Mouse (Mus musculus) layer of hippocampus, adult 8-10 months (tissue): ENCODE data around the gene Dock9. TPM values are rescaled to one million over a fixed set of nuclear protein-coding genes. Genes with fewer than 3 reads are reported as not detected.
A peak's percentile ranks its signal among the peaks of the same experiment; 100 is the strongest.

Experiments
- DNase-seq, 2 experiments: peaks; one replicate each; pipeline ENCODE4 v3.0.0; 2022; ENCODE audit warnings: low spot score in 2 of 2
- total RNA-seq, 4 experiments: library from RNA; stranded (reverse); gene quantifications; 2 replicates each; pipeline ENCODE4 v1.2.4; 2022

Gene Dock9
- 100 to 1,000 TPM; 179 to 210 (median 198) TPM for total RNA-seq

DNA sequence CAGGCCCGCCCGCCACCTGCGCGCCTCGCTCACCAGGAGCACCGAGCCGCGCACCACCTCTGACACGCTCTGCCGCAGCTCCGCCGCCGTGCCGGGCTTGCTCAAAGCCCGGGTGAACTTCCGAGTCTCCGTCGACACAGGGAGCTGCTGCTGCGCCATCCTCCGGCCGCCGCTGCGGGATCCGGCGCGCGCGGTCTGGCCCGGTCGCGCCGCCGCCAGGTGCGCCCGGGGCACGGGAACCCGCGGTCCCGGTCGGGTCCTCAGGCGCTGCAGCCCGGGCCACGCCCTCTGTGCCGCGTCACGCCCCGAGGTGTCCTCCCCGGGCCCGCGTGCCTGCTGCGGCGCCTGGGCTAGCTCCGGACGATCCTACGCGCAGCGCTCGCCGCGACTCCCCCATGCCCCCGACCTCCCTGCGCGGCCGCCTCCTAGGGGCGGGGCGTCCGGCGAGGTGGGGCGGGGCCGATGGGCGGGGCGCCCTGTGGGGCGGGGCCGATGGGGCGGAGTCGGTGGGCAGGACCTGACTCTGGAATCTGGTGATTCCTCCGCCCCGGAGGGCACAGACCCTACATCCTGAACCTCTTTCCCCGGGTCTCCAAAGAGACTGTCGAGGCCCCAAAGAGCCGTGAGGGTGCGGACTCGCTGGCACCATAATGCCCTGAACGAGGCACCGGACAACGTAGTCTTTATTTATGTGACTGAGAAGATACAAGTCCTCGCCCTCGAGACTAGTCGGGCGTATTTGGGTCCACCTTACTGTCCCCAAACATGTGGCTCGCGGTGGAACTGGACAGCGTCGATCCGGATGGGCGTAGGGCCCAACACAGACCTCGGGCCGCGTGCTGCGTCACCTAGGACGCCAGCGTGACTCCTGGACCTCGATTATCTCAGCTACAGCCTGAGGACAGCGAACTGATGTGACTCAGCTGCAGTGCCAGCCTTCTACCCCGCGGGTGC, at the start of gene Dock9:
TSS of gene Dock9 (minus strand) at position 381 of the 954 bp plus-strand sequence.
- DNase-seq, result peak; percentile 72 to 78

DNA sequence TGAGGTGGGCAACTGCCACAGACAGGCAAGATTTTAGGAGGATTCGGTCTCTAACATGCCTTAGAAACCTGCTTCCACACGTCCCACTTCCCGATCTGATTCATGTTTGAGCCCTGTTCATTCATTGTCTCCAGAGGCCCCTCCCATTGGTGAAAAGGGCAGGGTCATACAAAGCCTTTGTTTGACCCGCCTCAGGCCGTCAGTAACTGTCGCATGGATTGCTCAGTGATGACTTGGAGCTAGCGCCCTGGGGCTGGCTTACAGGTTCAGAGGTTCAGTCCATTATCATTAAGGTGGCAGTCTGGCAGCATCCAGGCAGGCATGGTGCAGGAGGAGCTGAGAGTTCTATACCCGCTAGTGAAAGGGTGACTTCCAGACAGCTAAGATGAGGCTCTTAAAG, 46.8 kb upstream of the Dock9 start:
- DNase-seq, result no peak

DNA sequence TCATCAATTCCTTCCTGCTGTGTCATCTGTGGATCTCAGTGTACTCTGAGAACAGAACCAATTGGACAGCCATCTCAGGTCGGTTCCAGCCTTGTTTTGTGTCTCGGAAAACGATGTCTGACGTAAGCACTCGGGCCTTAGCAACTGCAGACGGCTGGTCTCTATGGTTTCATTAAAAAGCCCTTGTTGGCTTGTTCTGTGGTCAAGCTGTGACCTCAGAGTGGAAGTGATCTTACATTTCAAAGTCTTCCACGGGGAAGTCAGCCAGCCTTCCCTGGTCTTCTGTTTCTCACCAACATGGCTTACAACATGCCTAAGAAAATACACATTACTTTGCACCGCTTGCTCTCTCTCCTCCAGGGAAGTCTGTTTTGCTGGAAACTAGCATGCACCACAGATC, 42.6 kb upstream of the Dock9 start:
- no peak for DNase-seq

DNA sequence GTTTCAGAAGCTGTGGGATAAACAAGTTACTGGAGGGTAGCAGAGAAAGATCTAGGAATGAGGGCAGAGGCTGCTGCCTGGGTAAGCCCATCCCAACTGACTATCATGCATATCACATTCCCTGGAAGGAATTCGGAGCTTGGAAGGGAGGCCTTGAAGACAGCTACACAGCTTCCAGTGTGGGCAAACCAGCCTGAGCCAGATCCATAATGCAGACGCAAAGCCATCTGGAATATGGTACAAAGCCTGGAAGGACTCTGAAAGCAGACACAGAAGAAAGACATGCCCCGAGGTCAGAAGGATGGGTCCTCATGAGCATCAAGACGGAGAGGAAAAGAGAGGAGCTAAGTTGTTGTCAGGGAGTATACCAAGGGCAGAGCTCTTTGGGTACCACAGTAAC, 40.5 kb upstream of the Dock9 start:
- no peak for DNase-seq

DNA sequence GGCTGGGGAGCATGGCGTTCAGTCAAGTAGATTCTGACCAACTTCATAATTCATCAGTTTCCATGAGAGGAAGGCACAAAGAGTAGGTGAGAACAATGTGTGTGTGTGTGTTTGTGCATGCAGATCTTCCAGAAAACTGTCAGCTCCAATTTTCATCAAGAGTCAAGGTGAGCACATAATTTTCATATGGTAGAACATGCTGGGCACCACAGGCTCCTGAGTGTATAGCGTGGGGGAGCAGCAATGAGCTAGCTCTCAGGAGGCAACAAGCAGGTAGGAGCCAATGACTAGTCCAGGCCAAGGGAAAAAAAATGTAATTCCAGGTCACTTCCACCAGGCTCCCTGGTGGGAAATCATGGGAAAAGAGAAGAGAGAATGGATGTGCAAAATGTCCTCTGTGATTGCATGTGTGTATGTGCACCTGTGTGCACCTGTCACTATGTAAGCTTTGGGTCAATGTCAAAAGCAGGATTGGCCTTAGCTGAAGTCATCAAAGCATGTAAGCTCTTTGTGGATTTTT, 35.4 kb upstream of the Dock9 start:
- no peak for DNase-seq

DNA sequence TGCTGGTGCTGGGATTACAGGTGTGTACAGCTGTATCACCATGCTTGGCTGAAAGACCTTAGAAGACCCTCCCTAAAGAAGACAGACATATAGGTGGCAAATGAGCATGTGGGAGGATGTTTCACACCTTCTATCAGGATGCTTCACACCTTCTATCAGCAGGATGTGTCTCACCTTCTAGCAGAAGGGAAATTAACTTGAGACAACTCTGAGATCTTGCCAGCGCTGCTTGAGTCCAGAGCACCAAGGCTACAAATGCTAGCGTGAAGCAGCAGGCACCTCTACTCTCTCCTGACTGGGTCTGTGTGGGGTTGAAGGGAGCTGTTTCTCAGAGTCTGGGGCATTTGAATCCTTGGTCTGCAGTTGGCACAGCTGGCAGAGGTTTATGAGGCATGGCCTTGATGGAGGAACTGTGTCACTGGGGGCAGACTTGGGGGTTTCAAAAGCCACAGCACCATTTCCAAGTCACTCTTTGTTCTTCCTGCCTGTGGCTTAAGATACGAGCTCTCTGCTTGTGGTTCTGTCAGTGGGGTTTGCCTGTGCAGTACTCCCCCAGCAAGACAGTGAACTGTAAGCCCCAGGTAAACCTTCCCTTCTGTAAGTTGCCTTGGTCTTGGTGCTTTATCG, 32.3 kb upstream of the Dock9 start:
- no peak for DNase-seq

DNA sequence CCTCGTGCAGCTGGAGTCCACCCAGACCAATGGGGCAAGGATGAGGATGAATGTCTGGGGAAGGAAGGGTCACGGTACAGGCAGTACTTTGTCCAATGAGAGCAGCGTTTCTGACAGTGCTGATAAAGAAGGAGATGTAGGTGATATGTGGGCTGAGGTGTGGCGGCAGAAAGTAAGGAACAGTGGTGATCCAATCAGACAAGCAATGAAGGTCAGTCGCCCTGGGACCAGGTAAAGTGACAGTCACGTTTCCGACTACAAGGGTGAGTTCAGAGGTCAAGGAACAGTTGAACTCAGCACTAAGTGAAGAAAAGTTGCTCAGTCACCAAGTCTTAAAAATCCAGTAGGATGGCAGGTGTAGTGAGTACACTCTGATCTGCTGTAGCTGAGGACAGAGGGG, 29.5 kb upstream of the Dock9 start:
- no peak for DNase-seq

DNA sequence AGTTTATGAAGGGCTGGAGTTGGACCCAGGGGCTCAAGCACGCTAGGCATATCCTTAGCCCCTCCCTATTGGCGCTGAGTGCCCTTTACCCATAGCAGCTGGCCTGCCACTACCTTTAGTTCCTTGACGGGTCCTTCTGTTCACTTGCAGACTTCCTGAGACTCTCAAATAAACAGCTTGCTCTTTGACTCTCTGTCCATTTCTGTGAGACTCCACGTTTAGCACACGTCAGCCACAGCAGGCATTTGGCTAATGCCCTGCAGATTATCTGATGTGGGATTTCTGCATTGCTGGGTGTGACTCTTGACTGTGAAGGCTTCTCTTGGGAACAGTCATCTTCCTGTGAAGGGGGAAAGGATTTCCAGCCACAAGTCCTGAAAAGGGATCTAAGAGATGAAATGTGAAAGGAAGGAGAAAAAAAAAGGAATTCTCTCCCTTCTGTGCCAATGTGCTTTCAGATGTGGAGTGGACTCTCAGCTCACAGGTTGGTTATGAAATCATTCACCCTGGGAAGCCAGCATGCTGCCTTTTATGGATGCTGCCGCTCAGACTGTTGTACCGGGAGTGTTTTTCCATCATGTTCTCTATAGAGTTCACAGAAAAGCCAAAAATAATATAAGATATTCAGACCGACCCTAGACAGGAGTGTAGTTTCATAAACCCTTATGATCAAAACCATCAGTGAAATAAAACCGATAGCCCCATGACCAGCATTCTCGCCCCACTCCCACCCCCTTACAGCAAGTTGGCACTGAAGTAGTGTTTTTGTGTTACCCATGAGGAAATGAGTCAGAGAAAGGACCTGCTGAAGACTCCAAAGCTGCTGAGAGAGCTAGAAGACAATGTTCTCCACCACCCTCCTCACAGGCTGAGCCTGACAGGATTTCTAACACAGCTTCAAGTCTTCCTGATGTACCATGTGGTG, 28.1 kb upstream of the Dock9 start:
- DNase-seq, result peak in 1 of 2 experiments; percentile 42

DNA sequence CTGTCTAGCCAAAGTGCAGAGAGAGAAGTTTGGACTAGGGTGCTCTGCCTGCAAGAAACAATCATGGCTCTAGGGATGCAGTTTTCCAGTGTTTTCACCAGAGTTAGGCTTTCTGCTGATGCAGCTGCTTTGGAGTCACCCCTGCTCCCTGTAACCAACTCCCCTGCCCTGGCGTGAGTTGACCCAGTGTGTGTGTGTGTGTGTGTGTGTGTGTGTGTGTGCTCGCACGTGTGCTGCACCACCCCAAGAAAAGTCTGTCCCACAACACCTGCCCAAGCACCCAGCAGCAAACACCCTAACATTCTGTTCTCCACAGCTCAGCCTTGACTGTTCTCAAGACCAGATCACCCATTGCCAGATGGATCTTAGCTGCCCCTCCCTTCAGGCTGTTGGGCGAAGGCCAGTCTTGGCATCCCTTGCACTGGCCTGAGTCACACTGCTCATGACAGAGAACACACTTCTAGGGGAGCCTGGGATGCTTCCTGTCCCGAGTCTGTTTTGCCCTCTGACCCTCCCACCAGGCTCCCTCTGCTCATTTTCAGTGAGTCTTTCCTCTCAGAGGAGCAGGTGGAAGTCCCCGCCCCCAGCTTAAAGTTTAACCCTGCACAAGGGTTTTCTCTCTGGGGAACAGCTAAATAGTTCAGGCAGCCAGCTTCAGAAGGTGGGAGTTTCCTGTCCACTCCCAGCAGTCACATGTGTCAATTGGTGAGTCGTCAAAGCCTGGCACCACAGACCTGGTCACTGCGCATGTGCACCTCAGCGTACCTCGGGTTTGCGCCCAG, 26.9 kb upstream of the Dock9 start:
- DNase-seq, result peak in 1 of 2 experiments; percentile 14

DNA sequence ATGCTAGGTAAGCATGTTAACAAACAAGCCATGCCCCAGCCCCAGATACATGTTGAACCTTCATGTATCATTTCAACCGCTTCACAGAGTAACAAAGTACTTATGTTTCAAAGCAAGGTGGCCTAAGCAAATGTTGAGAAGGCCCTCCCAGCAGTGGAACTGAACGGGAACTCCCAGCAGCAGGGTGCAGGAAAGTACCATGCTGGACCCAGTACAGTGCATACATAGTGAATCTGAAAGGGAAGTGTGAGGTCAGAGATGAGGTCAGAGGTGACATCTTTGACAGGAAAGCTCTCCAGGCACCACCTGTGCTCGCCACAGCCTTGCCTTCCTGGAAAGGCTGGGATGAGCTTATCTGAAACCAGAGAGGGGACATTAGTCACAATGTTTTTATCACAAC, 25.4 kb upstream of the Dock9 start:
- DNase-seq, result no peak

DNA sequence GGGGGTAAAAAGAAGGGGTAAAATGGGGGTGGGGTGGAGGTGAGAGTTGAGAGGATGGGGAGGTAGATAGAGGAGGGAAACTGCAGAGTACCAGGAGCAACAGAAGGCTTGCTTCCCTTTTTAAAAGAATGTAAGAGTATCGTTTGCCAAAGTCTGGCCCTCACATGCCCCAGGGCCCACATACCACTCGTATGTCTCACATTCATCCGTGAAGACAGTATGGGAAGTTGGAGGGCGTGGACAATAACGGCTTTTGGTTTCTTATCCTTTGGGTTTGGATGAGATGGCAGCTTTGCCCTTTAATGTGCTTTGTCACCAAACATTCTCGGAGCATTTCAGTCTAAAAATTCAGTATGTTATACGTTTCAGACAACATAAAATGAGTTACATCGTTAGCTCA, 24.9 kb upstream of the Dock9 start:
- DNase-seq, result no peak

DNA sequence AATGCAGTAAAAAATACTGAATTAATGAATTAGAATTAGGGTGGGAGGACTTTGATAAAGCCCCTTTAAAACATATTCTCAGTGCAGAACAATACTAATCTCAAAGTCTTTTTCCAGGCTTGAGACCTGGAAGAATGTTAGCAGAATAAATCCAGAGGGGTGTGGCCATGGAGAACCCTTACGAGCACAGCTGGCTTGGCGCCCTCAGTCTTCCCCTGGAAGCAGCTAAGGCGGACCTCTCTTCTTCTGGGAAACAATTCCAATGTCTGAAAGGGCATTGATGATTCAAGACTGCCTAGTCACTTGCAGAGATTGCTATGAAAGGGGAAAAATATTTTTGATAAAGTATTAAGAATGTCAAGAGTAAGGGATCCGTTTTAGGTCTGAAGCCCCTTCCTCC, 9.2 kb upstream of the Dock9 start:
- DNase-seq, result no peak

DNA sequence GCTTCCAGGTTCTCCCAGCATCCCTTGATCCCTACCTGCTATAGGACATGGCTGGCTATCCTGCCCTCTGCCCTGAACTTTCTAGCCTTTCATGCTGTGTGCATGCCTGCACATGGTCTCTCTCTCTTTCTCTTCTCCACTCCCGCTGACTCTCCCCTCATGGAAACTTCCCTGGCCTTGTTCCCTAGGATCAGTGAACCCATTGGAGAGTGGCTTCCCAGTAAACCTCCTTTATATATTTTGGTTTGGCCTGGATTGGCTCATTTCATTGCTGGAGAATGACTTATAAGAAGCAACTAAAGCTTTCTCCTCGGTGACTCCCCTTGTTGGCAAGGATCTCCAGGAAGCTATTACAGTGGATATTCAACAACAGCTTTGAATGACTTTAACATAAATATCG, 8.7 kb upstream of the Dock9 start:
- DNase-seq, result no peak

DNA sequence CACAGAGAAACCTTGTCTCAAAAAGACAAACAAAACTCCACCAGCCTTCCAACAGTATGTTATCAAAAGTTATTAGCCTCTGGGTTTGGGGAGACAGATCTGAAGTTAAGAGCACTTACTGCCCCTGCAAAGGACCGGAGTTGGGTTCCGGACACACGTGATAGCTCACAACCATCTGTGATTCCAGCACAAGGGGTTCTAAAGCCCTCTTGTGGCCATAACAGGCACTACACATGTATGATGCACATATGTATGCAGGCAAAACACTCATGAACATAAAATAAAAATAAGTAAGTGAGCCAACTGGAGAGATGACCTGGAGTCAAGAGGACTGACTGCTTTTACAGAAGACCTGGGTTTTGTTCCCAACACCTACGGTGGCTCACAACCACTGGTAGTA, 6.8 kb upstream of the Dock9 start:
- no peak for DNase-seq

DNA sequence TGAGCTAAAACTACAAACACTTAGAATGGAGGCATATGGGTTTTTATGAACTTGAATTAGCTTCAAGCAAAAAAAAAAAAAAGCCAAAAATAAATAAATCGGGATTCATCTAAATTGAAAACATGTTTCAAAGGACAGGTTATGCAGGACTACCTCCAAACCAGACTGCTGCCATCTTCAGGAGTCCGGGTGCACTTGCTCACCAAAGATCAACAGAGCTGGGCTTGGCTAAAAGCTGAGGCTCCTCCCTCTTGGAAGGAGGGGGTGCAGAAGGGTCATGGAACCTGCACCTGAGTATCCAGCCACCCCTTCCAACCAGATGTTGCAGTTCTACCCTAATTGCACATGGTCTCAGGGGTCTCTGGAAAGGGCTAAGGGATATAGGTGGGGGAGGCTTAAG, 3.3 kb upstream of the Dock9 start:
- no peak for DNase-seq

DNA sequence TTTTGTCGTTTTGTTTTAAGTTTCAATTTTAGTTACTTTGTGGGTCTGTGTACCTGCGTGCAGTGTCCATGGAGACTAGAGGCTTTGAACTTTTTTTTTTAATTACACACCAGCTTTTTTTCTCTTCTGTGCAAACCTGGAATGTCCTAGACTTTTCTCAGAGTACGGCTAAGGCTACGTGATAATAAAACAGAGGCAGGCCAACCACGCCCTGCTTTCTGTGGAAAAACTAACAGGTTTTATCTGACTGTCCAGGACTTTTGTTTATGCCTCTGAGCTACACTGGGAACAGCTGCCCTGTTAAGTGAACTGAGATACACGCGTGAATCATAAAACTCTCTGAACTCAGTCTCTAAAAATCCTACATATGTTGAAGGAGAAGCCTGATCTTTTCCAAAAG, 1.5 kb upstream of the Dock9 start:
- no peak for DNase-seq

DNA sequence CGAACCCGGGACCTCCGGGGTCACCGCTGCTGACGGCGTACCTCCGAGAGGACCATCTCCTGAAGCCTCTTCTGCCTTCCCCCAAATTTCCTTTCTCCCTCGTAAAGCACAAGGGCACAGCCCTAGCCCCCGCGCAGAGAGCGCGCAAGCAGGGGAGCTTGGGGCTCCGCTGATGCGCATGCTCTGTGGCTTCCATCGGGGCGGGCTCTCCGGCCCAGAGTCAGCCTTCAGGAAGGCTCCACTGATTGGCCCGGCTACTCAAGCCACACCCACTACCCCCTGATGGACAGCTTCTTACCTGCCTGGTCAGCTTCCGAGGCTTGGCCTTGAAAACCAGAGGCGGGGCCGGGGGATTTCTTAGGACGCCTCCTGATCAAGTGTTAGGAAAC, 768 bp upstream of the Dock9 start:
- DNase-seq, result peak; percentile 89 to 91

DNA sequence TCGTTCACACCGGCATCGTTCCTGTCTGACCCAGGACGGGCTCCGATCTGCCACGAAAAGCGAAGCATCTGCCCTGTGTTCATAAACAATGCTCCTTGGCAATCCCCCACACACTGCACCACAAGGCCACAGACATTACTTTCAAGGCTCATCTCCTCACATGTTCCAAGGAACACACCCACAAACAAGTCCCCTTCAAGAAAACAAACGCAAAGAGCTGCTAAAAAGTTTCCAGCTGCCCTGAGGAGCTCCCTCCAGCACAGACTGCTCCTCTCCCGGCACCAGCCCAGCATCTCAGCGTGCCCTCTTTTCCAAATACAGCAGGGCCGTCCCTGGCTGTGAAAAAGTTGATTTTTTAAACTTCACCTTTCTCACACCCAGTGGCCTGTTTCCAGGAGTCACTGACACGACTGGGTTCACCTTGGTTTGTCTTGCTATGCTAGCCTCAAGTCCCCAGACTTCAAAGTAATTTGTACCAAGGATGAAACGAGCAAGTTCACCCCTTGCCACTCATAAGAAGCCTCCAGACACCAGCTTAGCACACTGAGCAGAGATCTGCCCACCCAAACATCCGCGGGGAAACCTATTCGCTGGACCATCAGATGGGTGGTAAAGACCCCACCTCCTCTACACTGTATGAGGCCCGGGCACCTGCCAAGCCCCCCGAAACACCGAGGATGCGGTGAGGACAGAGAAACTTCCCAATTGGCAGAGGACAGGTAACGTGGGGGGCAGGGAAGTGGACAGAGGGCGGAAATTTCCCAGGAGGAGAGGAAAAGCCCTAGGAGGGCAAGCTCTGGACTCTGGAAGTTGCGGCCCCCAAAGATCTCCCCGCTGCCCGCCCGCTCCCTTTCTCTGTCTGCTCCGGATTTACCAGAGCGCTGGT, 823 bp downstream of the Dock9 start:
- DNase-seq, result no peak

DNA sequence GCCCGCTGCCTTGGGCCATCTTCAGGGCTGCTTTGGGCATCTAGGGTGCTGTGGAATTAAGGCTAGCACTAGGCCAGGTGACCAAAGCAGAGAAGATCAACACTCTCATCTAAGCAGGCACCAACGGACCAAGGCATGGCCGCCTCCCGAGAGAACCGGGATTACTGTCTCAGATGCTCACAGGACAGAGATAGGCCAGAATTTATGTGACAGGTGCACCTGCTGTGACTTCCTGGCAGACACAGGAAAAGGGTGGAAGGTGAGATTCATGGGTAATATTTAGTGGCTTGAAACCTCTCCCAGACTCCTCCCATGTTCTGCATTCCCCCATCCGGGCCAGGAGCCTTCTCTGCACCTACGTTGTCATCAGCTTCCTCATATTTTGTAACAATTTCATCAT, 2.1 kb downstream of the Dock9 start:
- no peak for DNase-seq

DNA sequence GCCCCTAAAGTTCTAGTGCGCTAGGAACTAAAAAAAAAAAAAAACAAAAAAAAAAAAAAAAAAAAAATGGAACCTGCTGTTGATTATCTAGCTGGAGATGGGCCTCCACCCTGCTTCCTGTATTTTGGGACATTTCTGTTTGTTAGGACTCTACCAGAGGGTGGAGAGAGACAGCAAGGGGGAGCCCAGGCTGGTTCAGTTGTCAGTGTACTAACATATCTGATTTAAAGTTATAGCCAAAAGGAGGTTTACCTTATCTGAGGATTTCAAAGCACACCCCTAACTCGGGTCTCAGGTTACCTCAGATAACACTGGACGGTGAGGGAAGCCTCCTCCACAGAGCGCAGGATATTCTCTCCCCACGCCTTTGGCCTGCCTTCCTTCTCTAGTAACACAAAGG, 4.0 kb downstream of the Dock9 start:
- DNase-seq, result no peak
